Mouse (Mus musculus): ENCODE measurements around the gene Kcnc4.

The Kcnc4 gene

GRCm38 (mm10) chr3:107458528-107459195 is 690 bp downstream of the Kcnc4 start:
- DNase-seq (ENCODE audit: low spot score in 2 of 2), result peak; percentile 63 to 69

- peak; percentile 60 for DNase-seq (ENCODE audit: low spot score in 2 of 2)
These were observed 1.2 kb downstream of the Kcnc4 start for GRCm38 (mm10) chr3:107458104-107458503.

GRCm38 (mm10) chr3:107454280-107454679 is 5.1 kb downstream of the Kcnc4 start:
- DNase-seq (ENCODE audit: low spot score in 2 of 2), result no peak

GRCm38 (mm10) chr3:107446822-107447221 is 12.5 kb downstream of the Kcnc4 start:
- no peak for DNase-seq (ENCODE audit: low spot score in 2 of 2)

- DNase-seq (ENCODE audit: low spot score in 2 of 2), result no peak
These were observed 15.5 kb downstream of the Kcnc4 start for GRCm38 (mm10) chr3:107443866-107444265.

GRCm38 (mm10) chr3:107442191-107442590 is 17.2 kb downstream of the Kcnc4 start:
- peak; percentile 74 to 79 for DNase-seq (ENCODE audit: low spot score in 2 of 2)

- DNase-seq (ENCODE audit: low spot score in 2 of 2), result peak; percentile 65 to 68
These were observed 18.0 kb downstream of the Kcnc4 start for GRCm38 (mm10) chr3:107441306-107441705.

- no peak for DNase-seq (ENCODE audit: low spot score in 2 of 2)
These were observed 20.1 kb downstream of the Kcnc4 start for GRCm38 (mm10) chr3:107439280-107439679.

GRCm38 (mm10) chr3:107437666-107438065 is 21.7 kb downstream of the Kcnc4 start:
- DNase-seq (ENCODE audit: low spot score in 2 of 2), result no peak

- peak; percentile 57 to 70 for DNase-seq (ENCODE audit: low spot score in 2 of 2)
These were observed 22.9 kb downstream of the Kcnc4 start for GRCm38 (mm10) chr3:107436434-107436833.

- DNase-seq (ENCODE audit: low spot score in 2 of 2), result no peak
These were observed 25.7 kb downstream of the Kcnc4 start for GRCm38 (mm10) chr3:107433614-107434013.

GRCm38 (mm10) chr3:107431268-107431667 is 28.1 kb downstream of the Kcnc4 start:
- peak; percentile 59 to 71 for DNase-seq (ENCODE audit: low spot score in 2 of 2)

GRCm38 (mm10) chr3:107424258-107425041 is 34.9 kb downstream of the Kcnc4 start:
- DNase-seq (ENCODE audit: low spot score in 2 of 2), result peak; percentile 76 to 86

- DNase-seq (ENCODE audit: low spot score in 2 of 2), result no peak
These were observed 39.2 kb downstream of the Kcnc4 start for GRCm38 (mm10) chr3:107420156-107420555.

GRCm38 (mm10) chr3:107417287-107417644 is 42.1 kb downstream of the Kcnc4 start:
- DNase-seq (ENCODE audit: low spot score in 2 of 2), result no peak

- DNase-seq (ENCODE audit: low spot score in 2 of 2), result no peak
These were observed 42.6 kb downstream of the Kcnc4 start for GRCm38 (mm10) chr3:107416541-107417286.

GRCm38 (mm10) chr3:107413093-107413492 is 46.3 kb downstream of the Kcnc4 start:
- DNase-seq (ENCODE audit: low spot score in 2 of 2), result no peak

- DNase-seq (ENCODE audit: low spot score in 2 of 2), result no peak
These were observed 46.8 kb downstream of the Kcnc4 start for GRCm38 (mm10) chr3:107412509-107412908.

GRCm38 (mm10) chr3:107411669-107412068 is 47.7 kb downstream of the Kcnc4 start:
- DNase-seq (ENCODE audit: low spot score in 2 of 2), result peak; percentile 72 to 83

GRCm38 (mm10) chr3:107401401-107401800 is 58.0 kb downstream of the Kcnc4 start:
- no peak for DNase-seq (ENCODE audit: low spot score in 2 of 2)

- DNase-seq (ENCODE audit: low spot score in 2 of 2), result no peak
These were observed 59.2 kb downstream of the Kcnc4 start for GRCm38 (mm10) chr3:107399991-107400640.

- no peak for DNase-seq (ENCODE audit: low spot score in 2 of 2)
These were observed 68.2 kb downstream of the Kcnc4 start for GRCm38 (mm10) chr3:107391198-107391597.
